Mouse (Mus musculus): ENCODE results near the gene Gm11444.

GRCm38 (mm10) chr11:85840031-85840802 is 9.9 kb downstream of the Gm11444 start:
- TF ChIP-seq CTCF (IDR thresholded peaks at IDR 0.05; ENCODE audit: low read depth) (no peak), EP300 (IDR thresholded peaks at IDR 0.05; ENCODE audit: low read depth) (no peak)
